Mouse (Mus musculus) urinary bladder, postnatal 4 days (tissue): ENCODE data around the gene Bcat1.

ENCODE experiments used
- DNase-seq, 2 experiments: peaks; one replicate each; pipeline ENCODE4 v3.0.0; 2021 to 2022; ENCODE audit warnings: low spot score in 2 of 2

Bcat1 gene

DNA sequence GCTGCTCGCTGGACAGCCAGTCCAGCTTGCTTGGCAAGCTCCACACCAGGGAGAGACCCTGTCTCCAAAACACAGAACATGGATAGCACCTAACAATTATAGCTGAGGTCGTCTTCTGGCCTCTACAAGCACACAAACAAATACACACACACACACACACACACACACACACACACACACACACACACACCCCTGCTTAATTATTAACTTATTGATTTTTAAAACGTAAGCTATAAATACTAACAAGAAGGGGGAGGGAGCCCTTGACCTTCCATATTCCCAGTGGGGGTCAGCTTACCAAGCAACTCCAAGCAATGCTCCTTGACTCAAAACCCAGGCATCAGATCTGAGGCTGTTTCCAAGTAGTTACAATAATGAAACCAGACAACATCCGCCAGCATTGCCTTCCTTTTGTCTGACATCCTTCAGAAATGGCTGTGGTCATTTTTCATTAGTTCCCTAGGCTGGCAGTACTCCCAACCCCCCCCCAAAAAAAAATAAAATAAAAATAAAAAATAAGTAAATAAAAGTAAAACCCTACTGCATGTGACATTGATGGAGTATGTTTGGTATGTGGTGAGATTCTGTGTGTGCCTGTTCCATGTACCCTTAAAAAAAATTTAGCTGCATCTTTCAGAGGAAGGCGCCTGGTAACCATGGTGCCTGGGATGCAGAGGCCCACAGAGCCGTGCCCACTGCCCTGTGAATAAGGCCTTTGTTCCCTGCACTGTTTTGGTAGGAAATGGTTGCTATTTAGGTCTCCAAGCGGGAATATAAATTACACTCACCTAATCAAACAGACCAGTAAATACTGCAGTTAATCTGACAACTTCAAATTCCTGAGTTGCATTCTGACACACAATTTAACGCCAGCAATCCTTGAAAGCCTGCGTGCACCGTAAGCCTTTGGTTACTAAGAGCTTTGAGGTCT is 131.3 kb downstream of the Bcat1 start:
- DNase-seq = no peak
